Mouse (Mus musculus) kidney, adult 11 months (tissue): Measurements from ENCODE around the gene Itgam.
"Not testable (repeated sequence)": the region's sequence is repeated elsewhere in the genome, so short reads cannot be mapped to it uniquely, and the experiment has no call there.

Experiments
- DNase-seq: peaks from one replicate; pipeline ENCODE4 v3.0.0; 2022

Itgam gene

GRCm38 (mm10) chr7:128062456-128062855 lies at the start of gene Itgam, which contains the start of gene Gm49368:
Gene Itgam (plus strand): TSS chr7:128062640.
Gene Gm49368 (plus strand): TSS chr7:128062683.
- DNase-seq = no peak

DNA sequence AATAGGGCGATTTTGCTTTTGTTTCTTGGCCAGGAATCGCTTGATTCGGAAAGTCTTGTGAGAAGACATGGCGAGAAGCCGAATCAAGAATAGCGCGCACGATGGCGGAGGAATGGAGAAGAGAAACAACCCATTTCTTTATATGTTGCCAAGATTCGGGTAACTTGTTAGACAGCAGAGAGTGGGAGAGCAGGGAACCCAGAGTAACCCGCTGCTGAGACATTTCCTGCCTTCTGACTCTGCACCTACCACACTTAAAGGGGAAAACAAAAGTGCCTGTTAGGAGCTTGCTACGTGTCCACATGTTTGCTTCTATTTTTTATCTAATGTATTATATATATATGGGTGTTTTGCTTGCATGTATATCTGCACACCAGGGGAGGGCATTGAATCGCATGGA lies 49.3 kb upstream of the Itgam start:
- DNase-seq = no peak

DNA sequence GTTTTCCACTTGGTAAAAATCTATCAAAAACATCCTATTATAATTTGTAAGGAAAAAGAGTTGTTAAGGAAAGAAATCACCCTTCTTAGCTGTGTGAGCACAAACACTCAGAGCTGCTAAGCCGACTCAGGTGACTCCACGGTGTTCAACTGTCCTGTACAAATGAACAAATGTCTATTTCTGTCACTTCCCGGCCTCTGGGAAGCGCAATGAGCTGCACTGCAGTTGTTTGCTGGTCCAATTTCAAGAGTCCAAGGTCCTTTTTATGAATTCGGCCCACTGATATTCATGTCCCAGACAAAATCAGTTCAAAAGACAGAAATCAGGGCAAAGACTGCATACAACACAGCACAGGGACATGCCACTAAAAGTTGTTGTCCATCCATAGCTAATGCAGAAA lies 46.3 kb upstream of the Itgam start:
- not testable (repeated sequence) for DNase-seq

GRCm38 (mm10) chr7:128016650-128017049 lies 45.8 kb upstream of the Itgam start:
- DNase-seq = no peak

DNA sequence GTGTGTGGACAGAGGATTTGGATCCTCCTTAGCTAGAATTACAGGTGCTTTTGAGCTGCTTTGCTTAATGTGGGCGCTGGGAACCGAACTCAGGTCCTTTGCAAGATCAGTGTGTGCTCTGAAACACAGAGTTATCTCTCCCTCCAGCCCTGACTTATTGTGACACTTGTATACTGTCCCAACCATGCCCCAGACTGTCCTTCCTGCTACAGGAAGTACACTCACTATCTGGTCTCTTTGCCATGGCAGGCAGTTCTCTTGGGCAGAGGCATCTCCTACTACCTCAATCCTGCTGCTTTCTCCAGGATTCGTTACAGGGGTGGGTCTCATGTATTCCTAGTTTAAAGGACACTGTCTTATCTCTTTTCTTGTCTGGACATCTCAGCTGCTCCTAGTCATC lies 44.2 kb upstream of the Itgam start:
- no peak for DNase-seq

DNA sequence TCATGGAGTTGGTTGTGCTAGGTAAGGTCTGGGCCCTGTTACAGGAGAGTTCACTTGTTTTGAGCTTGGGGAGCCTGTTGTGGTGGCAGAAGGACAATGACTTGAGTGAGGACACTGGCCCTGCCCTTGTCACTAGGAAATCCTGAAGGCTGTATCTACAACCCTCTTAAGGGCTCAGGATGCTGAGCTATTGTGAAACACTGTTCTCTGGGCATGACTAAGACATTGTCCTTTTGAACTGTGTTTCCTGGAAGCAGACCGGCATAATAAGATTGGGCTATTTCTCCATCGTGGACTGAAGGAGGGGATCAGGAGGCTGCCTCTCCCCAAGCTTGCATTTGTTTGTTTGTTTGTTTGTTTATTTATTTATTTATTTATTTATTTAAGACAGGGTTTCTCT lies 43.3 kb upstream of the Itgam start:
- no peak for DNase-seq

GRCm38 (mm10) chr7:128022974-128023373 lies 39.5 kb upstream of the Itgam start:
- no peak for DNase-seq

DNA sequence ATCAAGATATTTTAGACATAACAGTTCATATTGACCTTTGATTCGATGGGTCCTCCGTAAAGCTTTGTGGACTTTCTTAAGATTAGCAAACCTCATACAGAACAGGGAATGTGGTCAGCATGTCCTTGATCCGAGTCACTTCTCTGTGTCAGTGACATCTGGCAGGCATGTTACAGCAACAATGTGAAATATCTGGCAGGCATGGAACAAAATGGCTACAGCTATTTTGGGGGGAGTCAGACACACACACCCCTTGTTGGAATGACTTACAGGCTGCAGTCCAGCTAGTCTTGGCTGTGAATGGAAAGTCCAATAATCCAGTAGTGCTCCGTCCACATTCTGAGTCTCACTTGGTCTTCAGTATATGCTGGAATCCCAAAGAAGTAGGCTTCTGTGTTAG lies 38.9 kb upstream of the Itgam start:
- DNase-seq = no peak

DNA sequence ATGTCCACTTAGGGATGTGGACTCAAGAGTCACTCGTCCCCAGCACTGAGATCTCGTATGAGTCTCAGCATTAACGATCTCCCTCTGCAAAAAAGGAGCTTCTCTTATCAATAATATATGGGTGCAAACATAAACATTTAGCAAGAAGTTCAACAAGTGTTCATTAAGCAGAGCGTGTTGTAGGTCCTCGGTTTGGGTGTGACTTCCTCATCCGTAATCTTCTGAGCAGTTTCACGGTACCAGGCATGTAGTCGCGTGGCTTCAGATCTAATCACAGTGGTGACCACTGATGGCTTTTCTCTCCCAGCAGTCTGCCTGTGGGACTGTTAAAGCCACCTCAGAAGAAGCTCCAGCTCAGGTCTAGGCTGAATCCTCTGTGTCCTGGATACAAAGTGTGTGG lies 38.1 kb upstream of the Itgam start:
- DNase-seq = no peak

DNA sequence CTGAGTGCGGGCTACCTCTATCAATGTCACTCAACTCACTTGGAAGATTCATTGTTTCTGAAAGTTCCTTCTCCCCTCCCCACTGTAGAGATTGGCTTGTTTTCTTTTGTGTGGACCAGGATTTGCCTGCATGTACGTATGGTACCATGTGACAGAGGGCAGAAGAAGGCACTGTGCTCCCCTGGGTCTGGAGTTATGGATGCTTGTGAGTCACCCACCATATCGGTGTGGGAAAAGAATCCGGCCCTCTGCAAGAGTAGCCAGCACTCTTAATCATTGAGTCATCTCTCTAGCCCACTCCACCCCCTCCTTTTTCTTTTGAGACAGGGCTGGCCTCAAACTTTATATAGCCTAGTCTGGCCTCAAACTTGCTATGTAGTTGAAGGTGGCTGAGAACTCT lies 37.5 kb upstream of the Itgam start:
- DNase-seq = no peak

DNA sequence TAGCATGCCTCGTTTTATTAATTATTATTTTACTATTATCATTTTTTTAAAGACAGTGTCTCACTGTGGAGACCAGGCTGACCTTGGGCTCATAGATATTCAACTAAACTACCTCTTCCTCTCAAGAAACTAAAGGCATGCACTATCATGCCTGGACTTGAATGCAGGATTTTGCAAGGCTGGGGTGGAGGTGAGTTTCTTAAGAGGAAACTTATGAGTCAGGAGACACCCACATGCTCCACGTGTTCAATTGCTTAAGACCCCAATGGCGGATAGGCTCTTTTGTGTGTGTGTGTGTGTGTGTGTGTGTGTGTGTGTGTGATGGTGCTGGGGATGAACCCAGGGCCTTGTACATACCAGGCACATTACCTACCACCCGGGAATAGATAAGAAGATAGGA lies 37.1 kb upstream of the Itgam start:
- DNase-seq = no peak

- DNase-seq = peak; percentile 11
Observed at GRCm38 (mm10) chr7:128031403-128031976, 30.9 kb upstream of the Itgam start.

DNA sequence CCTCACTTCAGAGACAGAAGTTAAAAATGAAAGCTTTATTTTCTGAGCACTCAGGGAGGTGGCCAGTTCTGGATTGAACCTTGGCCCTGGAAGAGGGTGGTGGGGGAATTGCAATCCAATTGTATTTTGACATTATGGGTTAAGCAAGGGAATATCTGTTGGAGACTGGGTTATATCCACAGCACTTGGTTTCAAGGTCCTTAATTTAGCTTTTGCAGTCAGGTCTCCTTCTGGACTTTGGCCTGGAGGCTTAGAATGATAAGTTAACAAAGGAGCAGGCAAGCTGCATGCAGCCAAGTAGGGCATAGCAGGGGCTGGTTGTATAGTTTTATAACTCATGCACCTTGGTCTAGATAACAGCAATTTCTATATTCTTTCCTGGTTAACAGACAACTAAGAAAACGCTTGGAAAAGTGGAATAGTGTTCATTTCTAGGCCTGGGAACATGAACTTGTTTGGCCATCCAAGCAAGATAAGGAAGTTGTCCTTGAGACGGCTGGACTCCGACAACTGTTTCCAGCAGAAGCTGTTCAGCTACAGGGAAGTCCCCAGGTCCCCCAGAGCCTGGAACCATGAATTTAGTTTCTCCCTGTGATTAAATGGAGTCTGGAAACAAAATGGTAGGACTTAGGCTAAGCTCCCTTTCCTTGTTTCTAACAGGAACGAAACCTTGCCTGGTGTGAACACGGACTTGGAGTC lies 30.0 kb upstream of the Itgam start:
- DNase-seq = peak; percentile 6

GRCm38 (mm10) chr7:128032989-128033293 lies 29.5 kb upstream of the Itgam start:
- DNase-seq = no peak

DNA sequence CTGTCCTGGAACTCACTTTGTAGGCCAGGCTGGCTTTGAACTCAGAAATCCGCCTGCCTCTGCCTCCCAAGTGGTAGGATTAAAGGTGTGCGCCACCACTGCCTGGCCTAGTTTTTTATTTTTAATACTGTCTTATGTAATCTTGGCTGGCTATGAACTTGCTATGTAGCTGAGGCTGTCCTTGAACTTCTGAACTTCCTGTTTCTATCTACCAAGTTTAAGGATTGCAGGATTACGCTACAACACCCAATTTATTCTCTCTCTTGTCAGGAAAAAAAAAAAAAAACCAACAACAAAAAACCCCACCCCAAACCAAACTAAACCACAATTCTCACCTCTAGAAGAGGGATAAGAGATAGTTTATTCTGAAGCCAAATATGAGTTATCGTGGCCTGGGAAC lies 28.8 kb upstream of the Itgam start:
- DNase-seq = no peak

DNA sequence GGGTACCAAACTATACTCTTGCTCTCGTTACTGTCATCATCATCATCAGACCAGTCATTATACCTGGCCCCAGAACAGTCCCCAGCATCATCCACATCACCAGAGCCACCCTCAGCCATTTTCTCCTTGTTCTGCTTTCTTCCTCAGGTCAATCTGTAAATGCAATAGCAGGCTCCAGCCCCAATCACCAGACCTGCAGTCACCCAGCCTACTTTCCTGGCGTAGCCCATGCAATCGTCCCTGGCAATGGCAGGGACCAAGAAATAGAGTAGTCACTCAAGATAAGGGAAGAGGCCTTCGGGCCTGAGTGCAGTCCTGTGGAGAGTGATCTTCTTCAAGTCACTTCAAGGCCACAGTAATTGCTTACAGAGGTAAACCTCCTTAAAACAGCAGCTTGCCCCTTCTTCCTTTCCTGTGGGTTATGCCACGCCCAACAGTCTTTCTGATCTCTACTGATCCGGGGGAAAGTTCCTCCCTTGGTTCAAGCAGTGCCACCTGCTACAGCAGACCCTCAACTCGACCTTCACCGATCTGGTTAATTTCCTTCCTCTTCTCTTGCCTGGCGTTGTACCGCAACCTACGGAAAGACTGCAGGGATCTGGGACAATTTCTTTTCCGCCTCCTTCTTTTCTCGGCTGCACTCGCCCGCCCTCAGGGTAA lies 20.1 kb upstream of the Itgam start:
- not testable (repeated sequence) for DNase-seq

DNA sequence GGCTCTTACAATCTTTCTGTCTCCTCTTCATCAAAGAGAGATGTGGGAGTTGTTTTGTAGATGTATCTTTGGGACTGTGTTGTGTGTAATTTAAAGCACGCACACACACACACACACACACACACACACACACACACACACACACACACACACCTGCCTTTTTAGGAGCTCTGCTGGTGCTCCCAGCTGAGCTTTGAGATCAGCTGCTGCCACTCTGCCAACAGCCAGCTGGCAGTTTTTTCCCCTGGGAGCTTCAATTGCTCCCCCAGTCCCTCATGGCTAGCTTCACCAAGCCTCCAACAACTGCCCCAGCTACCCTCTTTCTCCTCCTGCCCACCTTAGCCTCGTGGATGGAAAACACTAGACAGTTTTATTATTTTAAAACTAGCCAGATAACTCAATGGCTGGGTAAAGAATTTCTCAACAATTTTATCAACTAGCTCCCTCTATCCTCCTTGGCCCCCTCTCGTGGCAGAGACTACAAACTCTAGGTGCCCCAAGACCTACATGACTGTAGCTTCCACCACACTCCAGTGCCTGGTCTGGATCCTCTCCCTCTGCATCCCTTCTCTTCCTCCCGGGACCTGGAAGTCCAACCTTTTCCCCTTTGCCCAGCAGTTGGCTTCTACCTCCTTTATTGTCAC lies 18.2 kb upstream of the Itgam start:
- no peak for DNase-seq

DNA sequence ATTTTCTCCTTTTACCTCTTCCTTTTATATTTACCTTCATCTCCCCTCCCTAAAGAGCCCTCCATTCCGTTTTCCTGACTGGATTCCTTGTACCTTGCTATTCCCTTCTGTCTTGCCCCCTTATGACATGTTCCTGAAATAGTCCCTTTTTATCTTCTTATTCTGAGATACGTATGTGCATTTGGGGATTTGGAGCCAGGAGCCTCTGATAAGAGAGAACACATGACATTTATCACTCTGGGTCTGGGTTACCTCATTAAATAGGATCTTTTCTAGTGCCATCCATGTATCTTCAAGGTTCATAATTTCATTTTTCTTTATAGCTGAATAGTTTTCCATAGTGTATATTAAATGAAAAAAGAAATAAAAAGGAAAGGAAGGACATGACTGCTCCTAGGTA lies 16.8 kb upstream of the Itgam start:
- DNase-seq = no peak

DNA sequence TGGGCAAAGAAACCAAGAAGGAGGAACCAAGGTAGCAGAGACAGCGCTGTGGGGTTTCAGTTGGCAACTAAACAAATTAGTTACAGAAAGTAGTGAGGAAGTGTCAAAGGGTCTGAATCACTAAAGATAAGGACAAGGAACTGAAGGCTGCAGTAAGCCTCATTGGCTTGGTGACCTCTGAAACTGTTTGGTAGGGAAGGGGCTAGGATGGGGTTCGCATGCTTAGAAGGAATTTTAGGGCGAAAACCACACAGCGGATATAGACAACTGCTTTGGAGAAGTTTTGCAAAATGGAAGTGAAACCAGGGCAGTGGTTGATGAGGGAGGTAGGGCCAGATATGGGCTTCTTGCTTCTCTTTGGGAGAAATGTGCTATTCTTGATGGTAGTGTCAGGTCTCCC lies 13.6 kb upstream of the Itgam start:
- DNase-seq = no peak

GRCm38 (mm10) chr7:128049254-128049653 lies 13.2 kb upstream of the Itgam start:
- DNase-seq = no peak

DNA sequence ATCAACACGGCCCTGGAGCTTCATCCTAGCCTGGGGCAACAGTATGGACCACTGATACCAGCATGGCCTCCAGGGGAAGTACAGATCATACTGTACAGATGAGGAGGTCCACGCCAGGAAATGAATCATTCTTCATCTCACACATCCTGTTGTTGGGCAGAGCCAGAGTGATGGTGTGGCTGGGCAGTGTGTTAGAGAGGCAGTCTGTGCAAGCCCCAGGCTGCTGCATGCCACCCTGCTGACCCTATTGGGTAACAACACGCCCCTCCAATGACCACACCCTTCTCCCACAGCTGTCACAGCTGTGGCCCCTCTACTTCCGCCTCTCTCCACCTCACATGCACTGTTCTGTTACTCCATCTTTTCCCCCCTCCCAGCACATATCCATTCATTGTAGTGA lies 11.7 kb upstream of the Itgam start:
- no peak for DNase-seq

DNA sequence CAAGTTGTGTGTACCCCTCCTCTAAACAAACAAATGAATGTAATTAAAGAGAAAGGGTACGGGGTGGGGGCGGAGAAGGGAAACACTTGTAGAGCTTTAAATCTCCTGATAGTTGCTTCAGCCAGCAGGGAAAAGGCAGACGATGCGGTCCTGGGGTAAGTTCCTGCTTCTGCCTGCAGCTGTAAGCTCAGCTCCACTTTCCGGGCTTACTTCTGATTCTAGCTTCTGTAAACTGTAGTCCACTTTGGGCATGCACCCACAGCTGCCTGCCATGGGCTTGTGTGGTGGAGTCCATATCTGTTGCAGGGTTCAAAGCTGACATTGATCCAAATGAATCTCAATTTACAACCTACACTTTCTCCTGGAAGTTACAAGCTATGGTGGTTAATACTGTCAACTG lies 9.4 kb upstream of the Itgam start:
- no peak for DNase-seq

- DNase-seq = no peak
Observed at GRCm38 (mm10) chr7:128056917-128057444, 5.5 kb upstream of the Itgam start.

DNA sequence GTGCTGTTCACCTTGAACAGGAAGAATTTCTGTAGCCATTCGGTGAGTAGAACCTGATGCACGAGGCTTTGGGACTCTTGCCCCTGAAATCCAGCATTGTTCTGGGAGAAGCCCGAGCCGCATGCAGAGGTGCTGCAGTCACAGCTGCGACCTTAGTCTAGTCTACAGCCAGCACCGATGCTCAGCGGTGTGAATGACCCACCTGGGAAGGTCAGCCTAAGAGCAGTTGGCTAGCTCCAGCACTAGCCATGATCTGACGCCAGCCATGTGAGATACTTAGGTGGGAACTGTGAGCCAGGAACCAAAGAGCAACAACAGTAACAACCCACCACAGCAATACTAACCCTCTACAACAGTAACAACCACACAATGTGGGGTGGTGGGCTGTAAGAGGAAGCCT lies 4.6 kb upstream of the Itgam start:
- no peak for DNase-seq
